Mouse (Mus musculus) urinary bladder, adult 18-20 months (tissue): ENCODE measurements around the gene Tmem106c.

Experiments used
- DNase-seq, 2 experiments: peaks; one replicate each; pipeline ENCODE4 v3.0.0; 2022; ENCODE audit warnings: low spot score in 2 of 2, mixed read lengths in 2 of 2

Gene Tmem106c

DNA sequence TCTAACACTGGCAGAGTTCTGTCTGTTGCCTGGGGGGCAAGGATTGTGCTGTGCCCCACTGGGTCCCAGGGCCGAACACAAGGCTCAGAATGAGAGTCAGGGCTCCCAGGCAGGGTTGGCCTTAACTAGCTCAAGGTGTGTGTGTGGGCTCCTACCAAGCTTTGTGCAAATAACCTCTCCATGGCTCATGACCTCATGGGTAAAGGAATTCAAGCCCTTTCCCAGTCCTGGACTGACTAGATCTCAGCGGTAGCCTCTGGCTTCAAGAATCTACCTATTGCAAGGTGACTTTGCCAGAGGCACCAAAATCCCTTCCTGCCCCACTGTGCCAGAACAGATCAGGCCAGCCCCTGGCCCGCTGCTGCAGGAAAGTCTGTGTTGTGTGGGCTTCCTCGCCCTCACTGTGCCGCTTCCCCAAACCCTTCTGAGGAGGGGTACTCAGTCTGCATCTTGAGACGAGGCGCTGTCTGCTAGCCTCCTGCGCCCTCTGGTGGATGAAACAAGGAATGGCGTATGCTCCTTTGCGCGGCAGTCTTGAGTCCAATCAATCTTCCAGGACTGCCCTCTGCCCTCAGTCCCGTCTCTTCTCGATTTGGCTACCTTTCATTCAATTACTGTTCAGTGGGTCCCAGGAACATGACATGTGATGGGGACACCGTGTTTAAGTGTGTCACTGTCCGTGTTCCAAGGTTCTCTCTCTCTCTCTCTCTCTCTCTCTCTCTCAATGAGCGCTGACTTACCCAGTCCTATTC, 11.7 kb upstream of the Tmem106c start:
- peak in 1 of 2 experiments; percentile 44 for DNase-seq

DNA sequence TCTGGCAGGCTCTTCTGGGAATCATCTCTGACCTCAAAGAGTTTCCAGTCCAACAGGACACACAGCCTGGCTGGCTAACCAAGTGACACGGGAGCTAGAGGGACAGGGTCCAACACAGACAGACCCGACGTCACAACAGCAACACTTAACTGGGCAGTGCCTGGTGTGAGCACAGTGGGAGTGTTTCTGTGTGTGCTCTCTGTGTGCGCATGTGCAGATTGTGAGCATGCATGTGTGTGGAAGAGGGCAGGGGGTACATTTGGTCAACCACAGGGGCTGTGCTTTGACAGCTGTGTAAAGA, 11.2 kb upstream of the Tmem106c start:
- no peak for DNase-seq

DNA sequence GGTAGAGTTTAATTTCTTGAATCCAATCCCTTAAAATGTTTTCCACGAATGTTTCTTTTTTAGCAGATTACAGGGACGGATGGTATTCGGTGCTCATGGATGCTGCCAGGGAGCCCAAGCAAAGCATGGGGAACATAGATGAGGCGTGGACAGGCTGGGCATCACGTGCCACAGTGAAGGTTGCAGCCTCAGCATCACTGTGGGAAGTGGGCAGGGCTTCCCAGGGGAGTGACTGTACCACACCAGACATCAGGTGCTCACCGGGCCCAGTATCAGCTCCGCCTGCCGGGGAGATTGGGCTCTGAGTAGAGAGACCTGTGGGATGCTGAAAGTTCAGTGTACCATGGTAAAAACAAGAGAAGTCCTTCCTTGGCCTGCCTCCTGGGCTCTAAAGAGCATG, 9.3 kb upstream of the Tmem106c start:
- no peak for DNase-seq

DNA sequence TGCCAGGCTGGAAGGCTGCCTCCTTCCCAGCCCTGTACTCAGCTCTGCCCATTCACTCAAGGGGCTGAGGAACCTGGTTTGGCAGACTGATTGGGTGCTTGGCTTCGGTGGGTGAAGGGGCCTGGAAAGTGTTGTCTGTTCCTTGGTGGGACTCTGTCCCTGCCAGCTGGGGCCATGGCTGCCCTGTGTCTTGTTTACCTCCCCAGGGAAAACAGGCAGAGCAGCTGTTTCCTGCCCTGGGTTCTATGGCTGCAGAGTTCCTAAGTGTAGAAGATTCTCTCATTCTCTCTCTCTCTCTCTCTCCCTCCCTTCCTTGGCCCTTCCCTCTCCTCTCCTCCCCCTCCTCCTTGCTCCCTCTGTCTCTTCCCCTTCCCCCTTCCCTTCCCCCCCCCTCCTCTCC, 8.7 kb upstream of the Tmem106c start:
- DNase-seq = no peak

DNA sequence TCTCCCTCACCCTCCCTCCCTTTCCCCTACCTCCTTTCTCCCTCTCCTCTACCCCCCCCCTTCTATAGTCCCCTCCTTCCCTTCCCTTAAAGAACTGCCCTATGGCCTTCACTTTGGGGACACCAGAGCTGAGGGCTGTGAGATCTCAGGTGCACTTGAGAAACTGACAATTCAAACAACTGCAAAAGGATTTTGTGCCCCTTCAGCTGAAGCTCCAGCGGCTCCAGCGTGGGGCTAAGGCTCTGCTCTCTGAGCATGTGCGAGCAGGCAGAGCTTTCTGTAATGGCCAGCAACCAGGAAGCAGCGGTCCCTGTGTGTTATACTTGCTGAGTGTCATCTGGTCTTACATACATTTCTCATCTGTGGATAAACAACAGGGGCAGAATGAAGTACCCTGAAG, 8.3 kb upstream of the Tmem106c start:
- DNase-seq = no peak

DNA sequence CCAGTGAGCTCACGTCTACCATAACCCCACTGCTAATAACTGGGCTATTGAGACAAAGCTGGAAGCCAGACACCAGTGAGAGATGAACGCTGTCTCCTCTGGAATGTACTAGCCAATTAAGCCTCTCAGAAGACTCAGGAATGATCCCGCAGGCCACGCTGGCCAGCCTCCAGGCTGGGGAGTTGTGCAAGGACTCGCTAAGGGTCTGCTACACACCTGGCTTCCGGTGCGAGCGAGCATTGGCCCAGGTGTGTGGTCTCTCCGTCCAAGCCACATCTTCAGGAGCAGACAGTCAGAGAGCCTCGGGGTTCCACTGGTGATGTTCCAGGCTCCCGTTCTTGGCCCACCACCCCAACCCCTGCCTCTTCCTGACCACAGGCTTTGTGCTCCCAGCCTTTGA, 7.6 kb upstream of the Tmem106c start:
- no peak for DNase-seq

DNA sequence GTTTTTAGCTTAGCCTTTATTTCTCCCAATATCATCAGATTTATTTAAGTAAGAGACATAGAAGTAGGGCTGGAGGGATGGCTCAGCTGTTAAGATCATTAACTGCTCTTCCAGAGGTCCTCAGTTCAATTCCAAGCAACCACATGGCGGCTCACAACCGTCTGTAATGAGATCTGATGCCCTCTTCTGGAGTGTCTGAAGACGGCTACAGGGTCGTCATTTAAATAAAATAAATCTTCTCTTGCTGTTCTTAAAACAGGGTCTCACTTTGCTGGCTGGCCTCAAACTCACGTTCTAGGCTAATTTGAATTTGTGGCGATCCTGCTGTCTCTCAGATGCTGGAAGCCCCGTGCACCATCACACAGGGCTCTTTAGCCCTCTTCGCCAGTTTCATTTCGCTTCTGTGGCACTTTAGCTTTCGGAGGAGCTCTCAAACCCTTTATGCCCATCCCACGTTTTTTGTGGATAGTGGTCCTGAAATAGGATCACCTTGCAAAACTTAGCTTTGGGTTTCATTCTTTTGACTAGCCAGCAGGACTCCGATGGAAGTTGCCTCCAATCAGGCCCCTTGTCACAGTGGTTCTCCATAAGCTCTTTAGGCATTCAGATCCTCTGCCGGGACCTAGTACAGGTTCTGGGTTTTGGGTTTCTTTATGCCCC, 541 bp upstream of the Tmem106c start:
- no peak for DNase-seq

DNA sequence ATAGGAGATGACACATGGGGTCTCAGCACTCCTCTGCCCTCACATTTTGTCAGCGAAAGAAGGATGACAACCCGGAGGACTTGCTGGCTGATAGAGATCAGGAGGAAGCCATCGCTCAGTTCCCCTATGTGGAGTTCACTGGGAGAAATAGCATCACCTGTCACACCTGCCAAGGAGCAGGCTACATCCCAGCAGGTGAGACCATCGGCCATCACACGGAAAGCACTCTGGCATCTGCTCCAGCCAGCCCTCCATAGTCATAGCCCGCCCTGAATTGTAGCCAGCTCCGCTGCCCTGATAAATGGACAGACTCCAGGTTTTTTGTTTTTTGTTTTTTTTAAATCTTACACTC, 812 bp downstream of the Tmem106c start:
- no peak for DNase-seq

DNA sequence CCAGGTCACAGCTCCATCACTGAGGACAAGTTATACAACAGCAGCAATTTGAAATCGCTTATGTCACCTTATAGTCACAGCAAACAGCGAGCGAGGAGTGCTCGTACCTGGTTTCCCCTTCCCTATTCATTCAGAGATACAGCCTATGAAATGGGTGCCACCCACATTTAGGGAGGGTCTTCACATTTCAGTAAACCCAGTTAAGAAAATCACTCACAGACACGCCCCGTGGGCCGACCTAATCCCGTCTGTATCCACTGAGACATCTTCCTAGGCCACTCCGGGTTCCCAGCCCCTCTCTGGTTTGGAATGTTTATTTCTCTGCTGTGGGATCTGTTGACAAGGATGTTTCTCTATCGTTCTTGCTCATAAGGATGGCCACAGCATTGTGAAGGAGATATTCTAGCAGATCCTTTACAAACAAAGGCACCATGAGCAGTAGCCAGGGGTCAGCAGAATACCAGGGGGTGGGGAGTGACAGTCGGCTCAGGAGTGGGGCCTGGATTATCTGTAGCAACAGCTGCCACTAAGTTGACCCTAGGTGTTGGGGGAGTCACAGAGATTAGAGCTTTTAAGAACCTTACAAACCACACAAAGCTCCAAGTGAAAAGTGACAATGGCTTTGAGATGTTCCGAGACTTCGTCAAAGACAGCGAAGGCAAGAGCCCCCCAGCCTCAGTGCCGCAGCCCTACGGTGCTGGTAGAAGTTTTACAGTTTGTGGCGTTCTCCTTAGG, 1.5 kb downstream of the Tmem106c start:
- no peak for DNase-seq

DNA sequence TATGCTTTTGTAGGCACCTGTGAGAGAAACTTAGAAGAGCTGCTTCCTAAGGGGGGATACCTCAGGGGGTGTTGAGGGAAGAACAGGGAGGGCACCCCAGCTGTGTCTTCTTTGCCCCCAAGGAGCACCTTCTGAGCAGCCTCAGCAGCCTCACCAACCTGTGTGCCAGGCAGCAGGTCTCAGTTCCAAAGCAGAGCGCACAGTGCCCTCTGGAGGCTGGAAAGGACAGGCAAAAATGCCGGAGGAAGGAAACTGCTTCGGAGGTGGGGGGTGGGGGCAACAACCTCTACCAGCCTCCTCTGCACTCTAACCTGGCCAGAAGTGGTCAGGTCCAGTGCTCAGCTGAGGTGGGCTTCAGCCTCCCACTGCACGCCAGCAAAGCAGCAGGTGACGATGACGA, 6.3 kb downstream of the Tmem106c start:
- no peak for DNase-seq

DNA sequence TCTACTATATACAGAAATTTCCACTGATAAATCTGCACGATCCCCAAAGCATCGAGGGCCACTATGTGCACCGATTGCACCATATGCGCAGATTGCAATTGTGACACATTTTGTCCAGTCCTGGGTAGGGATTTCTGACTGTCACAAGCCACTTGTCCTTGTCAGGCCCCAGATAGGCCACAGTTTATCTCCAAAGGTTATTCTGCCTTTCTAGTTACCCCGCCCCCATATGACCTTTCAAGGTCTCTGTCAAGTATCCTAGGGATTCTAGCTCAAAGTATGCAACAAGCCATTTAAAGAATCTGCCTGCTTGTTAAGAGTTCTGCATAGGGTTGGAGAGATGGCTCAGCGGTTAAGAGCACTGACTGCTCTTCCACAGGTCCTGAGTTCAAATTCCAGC, 8.6 kb downstream of the Tmem106c start:
- DNase-seq = no peak

DNA sequence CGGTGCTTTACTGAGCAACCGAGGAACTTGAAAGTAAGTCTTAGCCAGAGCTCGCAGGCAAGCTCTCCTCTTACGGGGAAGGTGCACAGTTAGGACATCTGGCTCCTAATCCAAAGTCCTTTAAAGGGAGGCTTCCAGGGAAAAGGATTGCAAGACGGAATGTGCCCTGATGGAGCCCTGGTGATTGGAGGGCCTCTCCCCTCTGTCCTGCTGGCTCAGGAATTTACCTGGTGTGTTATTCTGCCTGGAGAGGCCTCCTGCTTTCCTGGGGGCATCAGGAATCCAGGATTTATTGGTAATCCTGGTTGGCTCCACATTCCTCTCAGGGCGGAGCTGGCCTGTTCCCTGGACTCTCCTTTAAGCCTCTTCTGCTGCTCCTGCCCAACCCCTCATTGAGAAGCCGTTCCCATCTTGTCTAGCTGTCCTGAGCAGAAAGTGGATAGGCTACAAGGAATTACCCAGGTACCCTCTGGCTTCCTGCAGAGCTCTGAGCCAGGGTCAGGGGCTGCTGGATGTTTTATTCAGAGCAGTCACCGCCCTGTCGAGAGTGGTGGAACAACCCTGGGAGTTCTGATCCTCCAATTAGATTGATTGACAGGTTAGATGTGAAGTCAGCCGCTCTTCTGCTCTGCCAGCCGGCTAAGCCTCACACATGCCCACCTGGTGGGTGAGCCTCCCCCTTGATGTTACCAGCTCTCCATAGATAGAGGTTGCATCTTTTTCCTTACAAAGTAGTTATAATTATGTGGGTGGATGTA, 9.4 kb downstream of the Tmem106c start:
- no peak for DNase-seq

DNA sequence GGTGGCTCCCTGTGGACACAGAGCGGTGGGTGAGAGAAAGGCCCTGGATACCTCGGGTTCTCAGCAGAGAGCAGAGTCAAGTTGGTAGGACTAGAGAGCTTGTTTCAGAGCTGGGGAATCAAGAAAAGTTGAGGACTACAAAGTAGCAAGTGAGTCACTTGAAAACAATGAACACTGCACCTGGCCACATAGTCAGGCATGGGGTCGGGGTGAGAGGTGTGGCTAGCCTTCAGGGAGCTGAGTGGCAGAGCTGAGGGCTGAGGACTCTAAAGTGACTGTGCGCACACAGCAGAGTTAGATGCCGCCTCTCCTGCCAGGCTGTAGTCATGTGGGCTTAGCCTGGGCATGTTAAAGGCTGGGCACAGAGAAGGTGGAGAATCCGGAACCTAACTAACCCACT, 17.6 kb downstream of the Tmem106c start:
- no peak for DNase-seq

DNA sequence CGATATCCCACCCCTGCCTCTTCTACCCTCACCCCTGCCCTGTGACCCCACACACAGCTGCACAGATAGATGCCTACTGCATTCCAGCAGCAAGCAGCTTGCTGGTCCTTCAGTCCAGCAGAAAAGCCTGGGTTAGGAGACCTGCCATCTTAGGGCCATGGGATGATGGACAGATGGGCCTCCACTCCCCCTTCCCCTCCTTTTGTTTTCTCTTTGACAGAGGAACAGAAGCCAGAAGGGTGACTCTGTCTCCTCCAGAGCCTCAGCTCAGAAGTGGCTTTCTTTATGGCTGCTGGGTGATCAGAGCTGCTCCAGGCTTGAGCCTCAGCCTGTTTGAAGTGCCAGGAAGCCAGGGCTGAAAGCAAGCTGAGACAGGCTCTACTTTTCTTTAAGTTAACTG, 25.5 kb downstream of the Tmem106c start:
- DNase-seq = no peak

DNA sequence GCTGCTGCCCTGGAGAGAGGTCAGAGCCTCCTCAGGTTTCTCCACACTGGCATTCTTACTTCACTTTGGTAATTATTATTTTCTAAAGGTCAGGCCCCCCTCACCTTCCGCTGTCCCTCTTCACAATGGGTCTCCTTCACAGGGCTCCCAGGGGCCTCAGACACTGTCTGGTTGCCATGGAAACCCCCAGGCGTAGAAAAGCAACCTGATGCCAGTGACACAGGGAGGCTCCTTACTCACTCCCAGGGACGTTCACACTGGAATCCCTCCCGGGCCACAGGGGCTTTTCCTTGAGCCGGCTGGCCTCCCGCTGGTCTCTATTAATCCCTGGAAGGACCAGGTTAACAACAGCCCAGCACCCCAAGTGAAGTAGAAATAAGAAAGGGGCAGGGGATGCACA, 26.1 kb downstream of the Tmem106c start:
- DNase-seq = no peak

DNA sequence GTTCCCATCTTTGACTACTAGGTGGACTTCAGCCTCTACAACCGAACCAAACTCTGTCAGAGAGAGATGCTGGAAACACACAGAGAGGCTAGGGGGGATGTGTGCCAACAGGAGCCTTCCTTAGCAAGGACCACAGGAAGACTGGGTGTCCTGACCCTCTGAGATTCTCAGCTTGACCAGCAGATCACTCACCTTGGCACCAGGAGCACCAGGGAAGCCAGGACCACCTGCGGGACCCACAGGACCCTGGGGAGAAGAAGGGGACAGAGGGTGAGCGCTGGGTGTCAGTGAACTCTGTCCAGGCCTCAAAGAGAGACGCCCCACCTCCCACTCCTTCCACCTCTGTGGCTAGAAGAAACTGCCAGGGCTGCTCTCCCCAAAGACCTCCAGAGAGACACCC, 26.7 kb downstream of the Tmem106c start:
- no peak for DNase-seq

DNA sequence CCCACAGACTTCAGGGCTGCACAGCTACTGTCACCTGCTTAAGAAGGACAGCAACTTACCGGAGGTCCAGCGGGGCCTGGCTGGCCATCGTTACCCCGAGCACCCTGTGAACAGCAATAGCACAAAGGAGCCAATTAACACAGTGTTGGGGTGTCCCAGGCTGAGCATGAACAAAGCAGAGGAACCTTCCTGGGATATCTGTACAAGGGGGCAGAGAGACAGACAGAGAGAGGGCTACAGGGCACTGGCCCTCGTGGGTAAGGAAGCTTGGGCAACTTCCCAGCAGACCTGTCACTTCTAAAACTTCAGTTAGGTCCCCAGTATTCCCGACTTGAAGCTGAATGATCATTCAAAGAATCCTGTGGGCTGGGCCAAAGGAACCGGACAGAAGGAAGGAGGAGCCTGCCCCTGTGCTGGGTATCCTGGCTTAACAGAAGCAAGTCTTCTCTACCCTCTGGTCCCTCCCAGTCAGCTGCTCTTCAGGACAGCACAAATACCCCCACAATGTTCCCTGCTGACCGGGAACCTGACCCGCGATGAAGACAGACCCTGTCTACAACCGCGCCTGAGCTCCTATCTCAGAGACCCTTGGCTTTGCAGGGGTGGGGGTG, 27.4 kb downstream of the Tmem106c start:
- DNase-seq = no peak

DNA sequence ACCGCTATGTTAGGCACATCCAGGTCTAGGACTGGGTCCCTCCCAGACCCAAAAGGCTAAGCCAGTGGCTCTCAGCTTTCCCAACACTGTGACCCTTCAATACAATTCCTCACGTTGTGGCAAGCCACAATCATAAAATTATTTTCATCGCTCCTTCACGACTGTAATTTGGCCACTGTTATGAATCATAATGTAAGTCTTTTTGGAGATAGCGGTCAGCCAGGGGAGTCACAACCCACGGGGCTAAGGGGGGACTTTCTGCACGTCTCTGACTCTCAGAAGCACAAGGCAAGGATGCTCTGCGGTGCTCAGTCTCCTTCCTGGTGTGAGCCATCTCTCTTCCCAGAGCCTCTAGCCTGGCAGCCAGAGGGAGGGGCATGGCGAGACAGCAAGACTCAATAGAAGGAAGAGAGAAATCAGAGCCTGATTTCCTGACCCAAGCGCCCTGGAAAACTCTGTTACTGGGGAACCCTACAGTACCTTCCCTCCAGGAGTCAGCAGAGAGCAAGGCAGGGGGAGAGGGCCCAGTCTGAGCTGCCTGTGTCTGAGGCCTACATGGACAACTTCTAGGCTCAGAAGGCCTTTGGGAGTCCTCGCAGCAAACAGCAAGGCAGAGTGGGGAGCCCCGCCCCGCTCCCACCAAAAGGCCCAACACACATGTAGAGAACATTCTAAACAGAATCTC, 28.2 kb downstream of the Tmem106c start:
- DNase-seq = no peak

DNA sequence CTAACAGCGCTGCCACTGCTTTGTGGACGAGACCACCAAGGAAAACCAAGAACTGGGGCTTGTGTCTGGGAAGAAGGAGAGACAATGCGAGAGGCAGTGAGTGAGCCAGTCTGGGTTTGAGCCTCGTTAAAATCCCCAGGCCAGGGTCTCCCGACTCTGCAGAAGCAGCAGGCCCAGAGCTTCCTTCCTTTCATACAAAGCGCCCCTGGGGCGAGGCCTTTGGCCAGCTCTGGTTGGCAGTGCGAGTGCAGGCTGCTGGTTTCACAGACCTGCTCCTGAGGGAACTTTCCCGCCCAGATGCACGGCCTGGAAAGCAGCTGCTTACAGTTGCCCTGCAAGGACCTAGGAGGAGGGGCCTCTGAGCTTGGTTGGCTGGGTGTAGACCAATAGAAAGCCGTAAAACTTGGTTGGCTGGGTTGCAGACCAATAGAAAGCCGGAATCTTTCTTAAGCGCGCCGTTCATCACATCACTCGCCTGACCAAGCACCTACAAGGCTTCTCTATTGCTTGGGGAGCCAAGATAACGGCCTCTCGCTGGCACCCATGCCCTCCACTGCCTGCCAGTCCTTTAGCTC, 28.8 kb downstream of the Tmem106c start:
- peak in 1 of 2 experiments; percentile 62 for DNase-seq

DNA sequence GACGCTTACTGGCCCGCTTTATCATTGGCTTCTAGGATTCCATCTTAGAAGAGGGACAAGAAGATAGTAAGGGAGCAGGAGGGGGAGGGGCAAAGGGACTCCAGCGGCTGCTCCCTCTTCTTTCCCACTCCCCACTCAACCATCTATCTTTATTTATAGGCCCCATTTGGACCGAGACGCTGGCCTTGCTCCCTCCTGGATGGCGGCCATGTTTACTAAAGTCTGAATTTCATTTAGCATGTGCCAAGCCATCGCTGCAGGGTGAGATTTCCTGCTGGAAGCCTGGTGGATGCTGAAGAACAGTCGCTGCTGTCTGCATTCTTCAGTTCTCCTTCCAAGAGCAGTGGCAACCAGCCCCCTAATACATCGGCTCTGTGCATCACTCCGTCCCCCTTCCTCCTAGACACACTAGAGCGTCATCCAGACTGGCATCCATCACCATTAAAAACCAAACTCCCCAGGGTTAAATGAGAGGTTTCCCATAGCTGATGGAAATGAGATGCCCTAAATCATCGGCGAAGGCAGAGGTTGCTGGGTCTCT, 32.8 kb downstream of the Tmem106c start:
- no peak for DNase-seq

DNA sequence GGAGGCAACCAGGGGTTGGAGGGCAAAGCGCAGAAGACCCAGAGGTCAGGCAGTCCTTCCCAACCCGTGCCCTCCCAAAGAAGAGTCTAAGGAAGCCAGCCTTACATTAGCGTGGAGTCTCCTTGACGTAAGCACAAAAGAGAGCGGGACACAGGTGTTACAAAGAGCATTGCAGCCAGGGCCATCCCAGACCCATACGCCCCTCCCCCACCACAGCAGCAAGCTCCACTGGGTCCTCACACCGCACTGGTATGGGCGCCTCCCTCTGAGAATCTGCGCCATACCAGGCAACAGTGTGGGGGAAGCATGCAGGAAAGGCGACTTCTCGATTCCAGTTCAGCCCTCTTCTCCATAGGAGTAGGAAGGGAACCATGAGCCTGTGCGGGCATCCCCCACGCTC, 35.5 kb downstream of the Tmem106c start:
- no peak for DNase-seq
